Mouse (Mus musculus) adrenal gland, postnatal 14 days (tissue): ENCODE results near the gene Exosc3. TPM values are rescaled to one million over a fixed set of nuclear protein-coding genes. Genes with fewer than 3 reads are reported as not detected.
A peak's percentile ranks its signal among the peaks of the same experiment; 100 is the strongest.
"Not testable (repeated sequence)": the region's sequence is repeated elsewhere in the genome, so short reads cannot be mapped to it uniquely, and the experiment has no call there.

ENCODE experiments used
- DNase-seq: peaks from one replicate; pipeline ENCODE4 v3.0.0; 2021; ENCODE audit warnings: mixed read lengths
- long read RNA-seq, 2 experiments: library from polyadenylated mRNA; stranded (forward); transcript quantifications; one replicate each; pipeline ENCODE4 v2.0.0; 2021
- total RNA-seq: library from RNA; stranded (reverse); gene quantifications from 2 replicates; pipeline ENCODE4 v1.2.3, GENCODE M21; 2021

Exosc3 gene
- 36.1 and 38.6 TPM in 2 replicates for total RNA-seq
- long read RNA-seq, experiment 1, transcript Exosc3-201 (4 exons, 1,077 nt) = major isoform, 39 of 42 reads
- long read RNA-seq, experiment 1, partial matches to known transcripts = 1 of 42 reads
- long read RNA-seq, experiment 1, other reads (novel, unspliced or antisense) = 2 of 42 reads
- long read RNA-seq, experiment 2, transcript Exosc3-201 (4 exons, 1,077 nt) = major isoform, 35 of 37 reads
- long read RNA-seq, experiment 2, partial matches to known transcripts = 0 of 37 reads
- long read RNA-seq, experiment 2, other reads (novel, unspliced or antisense) = 2 of 37 reads

- peak; percentile 76 for DNase-seq
Measured at GRCm38 (mm10) chr4:45342286-45343155, at the start of gene Exosc3. Exosc3 (minus strand) TSS chr4:45342732.

GRCm38 (mm10) chr4:45392099-45392498 lies 49.6 kb upstream of the Exosc3 start:
- no peak for DNase-seq

DNA sequence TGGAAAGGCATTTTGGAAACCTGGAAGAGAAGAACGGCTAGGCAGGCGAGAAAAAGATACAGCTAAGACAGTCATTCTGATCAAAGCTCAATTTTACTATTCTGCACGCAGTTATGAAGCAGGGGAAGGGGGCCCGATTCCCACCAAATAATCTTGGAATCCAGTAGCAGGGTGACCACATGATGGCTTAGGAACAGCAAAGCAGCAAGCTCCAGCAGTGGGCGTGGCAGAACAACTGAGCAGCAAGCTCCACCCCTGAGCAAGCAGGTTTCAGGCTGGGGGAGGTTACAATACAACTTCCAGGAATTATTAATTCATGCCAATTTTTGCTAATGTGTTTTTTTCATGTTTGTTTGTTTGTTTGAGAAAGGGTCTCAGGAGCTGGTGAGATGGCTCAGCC lies 44.8 kb upstream of the Exosc3 start:
- DNase-seq = not testable (repeated sequence)

DNA sequence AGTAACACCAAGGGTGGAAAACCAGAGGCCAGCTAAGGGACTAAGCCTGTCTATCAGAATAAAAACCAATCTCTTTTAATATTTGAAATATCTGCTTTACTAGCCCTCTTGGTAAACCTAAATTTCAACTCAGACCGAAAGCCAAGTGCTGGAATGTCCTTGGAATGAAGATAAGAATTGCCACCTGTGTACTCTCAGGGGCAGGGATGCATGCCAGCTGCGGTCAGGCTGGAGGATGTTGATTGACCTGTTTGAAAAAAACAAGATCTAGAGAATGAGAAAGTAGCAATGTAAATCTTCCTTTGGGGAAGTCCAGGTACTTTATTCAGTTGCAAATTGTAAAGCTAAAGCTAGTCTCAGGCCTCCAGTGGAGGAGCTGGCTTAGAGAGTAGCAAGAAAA lies 39.6 kb upstream of the Exosc3 start:
- DNase-seq = not testable (repeated sequence)

GRCm38 (mm10) chr4:45380903-45381580 lies 38.5 kb upstream of the Exosc3 start:
- not testable (repeated sequence) for DNase-seq

DNA sequence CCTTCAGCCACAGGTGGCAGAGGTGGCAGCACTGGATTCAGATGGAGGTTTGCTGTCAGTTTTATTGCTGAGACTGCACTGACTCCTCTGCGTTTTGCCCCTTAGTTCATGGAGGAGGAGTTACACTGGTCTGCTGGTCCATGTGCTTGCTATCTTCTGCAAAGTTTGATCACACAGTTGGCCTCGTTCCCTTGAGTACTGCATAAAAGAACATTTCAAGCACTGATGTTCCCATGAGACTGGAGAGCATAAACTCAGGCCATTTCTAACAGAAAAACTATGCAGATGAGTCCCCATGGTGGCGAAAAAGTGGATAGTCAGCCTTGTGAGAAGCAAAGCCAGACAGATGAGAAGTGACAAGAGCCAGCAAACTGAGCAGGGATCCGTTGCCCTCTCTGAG lies 34.0 kb upstream of the Exosc3 start:
- no peak for DNase-seq

GRCm38 (mm10) chr4:45374879-45375278 lies 32.3 kb upstream of the Exosc3 start:
- no peak for DNase-seq

DNA sequence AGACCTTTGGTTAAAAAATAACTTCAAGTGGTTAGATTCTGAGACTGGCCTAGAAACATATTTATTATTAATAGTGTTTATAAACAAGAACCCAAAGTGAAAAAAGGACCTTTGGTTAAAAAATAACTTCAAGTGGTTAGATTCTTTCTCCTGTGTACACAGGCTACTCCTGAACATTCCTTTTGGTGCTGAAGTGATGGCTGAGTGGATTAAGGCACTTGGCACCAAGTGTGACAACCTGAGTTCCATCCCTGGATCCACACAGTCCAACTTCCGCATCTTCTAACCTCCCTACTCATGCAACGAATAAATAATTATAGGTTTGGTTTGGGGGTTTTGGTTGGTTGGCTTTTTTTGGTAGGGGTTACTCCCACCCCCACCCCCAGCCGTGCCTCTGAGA lies 28.7 kb upstream of the Exosc3 start:
- DNase-seq = no peak

DNA sequence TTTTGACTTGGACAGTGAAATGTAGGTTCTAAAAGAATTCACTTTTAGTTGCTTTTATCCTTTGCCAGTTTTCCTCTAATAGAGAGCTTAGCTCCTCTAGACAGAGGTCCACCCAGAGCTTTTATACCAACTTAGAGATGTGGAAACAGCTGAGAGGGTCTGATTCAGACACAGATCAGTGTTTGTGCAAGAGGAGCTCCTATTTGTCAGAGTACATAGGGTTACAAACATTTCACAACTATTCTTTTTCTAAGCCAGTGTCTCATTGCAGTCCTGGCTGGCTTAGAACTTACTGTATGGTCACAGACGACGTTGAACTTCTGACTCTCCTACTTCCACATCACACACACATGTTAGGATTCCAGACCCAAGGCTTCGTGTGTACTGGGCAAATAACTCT lies 14.1 kb upstream of the Exosc3 start:
- no peak for DNase-seq

GRCm38 (mm10) chr4:45341669-45342249 lies 773 bp downstream of the Exosc3 start, which contains the start of gene Dcaf10:
Dcaf10 (plus strand) TSS chr4:45342101.
- DNase-seq = peak; percentile 97

DNA sequence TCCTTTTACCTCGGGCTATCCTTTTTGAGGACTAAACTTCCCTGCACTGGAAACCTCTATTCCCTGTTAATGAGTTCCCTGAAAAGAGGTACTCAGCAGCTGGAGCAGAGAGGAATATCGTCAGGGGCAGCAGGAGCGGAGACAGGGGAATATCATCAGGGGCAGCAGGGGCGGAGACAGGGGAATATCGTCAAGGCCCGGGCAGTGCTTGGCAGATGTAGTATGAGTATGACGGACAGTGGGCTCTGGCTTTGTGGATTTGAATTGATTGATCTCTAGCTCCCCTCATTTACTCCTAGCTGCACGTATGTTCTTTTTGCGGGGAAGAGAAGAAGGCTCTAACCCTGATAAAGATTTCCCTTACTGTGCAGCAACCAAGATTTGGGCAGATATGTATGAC lies 1.3 kb downstream of the Exosc3 start:
- no peak for DNase-seq

DNA sequence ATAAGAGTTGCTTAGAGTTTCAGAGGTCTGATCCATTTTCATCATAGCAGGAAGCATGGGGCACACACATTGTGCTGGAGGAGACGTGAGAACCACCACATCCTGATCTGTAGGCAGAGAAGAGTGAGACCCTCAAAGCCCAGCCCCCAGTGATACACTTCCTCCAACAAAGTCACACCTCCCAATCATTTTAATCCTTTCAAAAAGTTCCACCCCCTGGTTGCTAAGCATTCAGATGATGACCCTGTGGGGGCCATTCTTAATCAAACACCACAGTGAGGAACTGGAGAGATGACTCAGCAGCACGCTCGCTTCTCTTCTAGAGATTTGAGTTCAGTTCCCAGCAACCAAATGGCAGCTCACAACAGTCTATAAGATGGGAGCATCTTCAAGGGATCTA lies 10.1 kb downstream of the Exosc3 start:
- DNase-seq = no peak

DNA sequence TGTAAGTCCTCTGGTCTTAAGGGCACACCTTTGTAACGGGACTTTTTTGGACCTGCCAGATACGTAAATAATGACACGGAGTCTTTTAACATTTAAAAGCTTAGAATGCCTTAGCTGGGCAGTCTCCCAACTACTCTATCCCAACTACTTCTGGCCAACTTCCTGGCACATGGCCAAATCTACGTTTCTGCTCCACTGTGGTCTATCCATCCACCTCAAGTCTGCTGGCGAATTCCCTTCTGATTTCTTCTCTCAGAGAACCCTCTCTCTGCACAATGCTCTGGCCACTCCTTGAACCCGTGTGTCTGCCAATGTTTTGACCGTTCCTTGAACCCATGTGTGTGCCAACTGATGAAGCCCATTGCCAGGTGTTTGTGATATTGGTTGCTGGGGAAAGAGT lies 11.4 kb downstream of the Exosc3 start:
- peak; percentile 50 for DNase-seq

DNA sequence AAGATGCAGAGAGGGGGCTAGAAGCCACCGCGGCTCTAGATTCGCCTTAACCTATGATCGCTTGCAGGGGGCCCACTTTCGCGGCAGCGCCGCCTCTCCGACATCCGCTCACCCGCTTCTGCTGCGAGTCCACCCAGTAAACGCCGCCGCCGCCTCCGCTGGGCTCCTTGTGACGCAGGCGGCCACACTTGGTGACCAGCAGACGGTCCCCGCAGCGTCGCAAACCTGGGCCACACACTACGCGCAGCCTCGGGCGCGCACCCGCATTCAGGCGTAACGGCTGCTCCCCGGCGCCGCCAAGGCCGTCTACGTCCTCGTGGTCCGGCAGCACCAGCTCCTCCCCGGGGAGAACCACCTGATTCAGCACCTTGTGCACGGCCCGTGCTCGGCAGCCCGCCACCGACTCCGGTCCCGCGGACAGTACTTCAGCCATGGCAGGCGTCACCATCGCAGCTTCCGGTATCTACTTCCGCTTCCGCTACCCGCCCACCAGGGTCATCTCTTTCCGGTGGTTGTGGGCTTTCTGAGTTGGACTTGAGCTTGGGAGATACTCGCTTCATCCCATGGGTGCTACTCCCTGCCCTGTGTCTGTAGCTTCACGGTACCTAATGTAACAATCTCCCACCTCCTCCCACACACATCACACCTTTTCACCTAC lies 22.2 kb downstream of the Exosc3 start:
- DNase-seq = peak; percentile 93

- no peak for DNase-seq
Measured at GRCm38 (mm10) chr4:45311056-45311455, 31.5 kb downstream of the Exosc3 start.

DNA sequence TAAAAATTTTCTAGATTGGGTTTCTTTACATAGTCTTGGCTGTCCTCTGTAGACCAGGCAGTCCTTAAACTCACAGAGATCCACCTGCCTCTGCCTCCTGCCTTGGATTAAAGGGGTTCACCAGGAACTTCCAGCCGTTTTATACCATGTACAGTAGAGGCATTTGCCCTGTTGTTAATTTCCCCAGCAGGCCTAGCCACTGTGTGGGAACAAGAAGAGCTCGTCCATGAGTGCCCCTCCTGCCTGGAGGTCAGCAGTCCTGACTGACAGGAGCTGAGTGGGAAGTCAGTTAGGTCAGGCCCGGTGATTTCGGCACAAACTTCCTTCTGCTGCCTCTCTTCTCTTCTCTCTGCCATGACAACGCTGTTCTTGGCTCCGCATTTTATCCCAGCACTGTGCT lies 33.9 kb downstream of the Exosc3 start:
- no peak for DNase-seq

- no peak for DNase-seq
Measured at GRCm38 (mm10) chr4:45308046-45308445, 34.5 kb downstream of the Exosc3 start.

- no peak for DNase-seq
Measured at GRCm38 (mm10) chr4:45305536-45305935, 37.0 kb downstream of the Exosc3 start.

- DNase-seq = peak; percentile 73
Measured at GRCm38 (mm10) chr4:45296662-45297564, 45.6 kb downstream of the Exosc3 start, which contains the start of gene Trmt10b. Trmt10b (plus strand) TSS chr4:45297127.

GRCm38 (mm10) chr4:45287906-45288305 lies 54.6 kb downstream of the Exosc3 start:
- no peak for DNase-seq

DNA sequence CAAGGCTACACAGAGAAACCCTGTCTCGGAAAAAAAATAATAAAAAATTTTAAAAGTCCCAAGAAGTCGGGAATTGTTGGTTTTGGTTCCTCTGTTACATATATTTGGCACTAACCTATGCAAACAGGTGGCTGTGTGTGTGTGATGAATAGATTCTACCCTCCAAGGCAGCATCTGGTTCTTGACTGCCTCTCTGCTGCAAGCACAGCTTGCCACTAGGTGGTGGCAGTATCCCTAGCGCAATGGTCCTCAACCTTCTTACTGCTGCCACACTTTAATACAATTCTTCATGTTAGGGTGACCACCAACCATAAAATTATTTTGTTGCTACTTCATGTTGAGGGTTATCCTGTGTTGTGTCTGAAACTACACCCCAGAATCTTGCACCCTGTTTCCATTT lies 56.2 kb downstream of the Exosc3 start:
- DNase-seq = no peak
